Mouse (Mus musculus): ENCODE data around the gene Slc6a8. TPM values are rescaled to one million over a fixed set of nuclear protein-coding genes. Genes with fewer than 3 reads are reported as not detected.
A peak's percentile ranks its signal among the peaks of the same experiment; 100 is the strongest.

Slc6a8 gene
- polyA plus RNA-seq, 1 experiment from 2014 or later = 7.1 TPM

DNA sequence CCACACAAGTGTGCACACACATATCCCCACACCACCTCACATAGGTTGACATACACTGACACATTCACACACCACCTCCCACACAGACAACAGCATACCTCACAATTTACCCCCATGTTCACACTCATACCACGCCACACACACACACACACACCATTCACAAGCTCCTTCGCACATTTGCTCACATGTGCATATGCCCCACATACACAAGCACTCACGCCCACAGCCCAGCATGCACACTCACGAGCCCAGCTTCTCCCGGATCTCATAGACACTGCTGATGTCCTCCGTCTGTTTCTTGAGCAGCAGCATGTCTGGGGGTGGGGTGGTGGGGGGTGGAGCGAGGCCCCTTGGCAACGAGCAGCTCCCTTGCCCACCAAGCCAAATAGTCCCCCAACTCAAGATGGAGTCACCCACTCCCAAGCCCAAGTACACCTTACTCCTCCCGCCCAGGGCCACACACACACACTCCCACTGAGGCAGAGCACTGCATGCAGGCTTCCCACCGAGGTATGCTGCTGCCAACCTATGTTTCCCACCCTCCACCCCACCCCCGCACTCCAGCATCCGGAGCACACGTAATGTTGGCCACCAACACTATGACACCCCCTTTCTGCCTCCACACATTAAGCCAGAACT lies 13.9 kb upstream of the Slc6a8 start:
- no peaks in the 10 kb centered on the region for H3K36me3 ChIP-seq
- no peaks in the 10 kb centered on the region for H3K9me3 ChIP-seq
- no peaks in the 10 kb centered on the region for H3K27me3 ChIP-seq (replicated peaks)
- peak overlapping the region; percentile 70 for H3K4me2 ChIP-seq
- H3K9ac ChIP-seq = no peak overlapping the region
- no peak for ATAC-seq (ENCODE audit: insufficient read depth, low FRiP score, low read depth)
- no peaks in the 10 kb centered on the region for H3K4me1 ChIP-seq
- H3K27ac ChIP-seq = no peak overlapping the region
- WGBS = 59% methylated on average over 13 of the region's 13 CpGs
- peak overlapping the region; percentile 40 for H3K4me3 ChIP-seq (replicated peaks)

DNA sequence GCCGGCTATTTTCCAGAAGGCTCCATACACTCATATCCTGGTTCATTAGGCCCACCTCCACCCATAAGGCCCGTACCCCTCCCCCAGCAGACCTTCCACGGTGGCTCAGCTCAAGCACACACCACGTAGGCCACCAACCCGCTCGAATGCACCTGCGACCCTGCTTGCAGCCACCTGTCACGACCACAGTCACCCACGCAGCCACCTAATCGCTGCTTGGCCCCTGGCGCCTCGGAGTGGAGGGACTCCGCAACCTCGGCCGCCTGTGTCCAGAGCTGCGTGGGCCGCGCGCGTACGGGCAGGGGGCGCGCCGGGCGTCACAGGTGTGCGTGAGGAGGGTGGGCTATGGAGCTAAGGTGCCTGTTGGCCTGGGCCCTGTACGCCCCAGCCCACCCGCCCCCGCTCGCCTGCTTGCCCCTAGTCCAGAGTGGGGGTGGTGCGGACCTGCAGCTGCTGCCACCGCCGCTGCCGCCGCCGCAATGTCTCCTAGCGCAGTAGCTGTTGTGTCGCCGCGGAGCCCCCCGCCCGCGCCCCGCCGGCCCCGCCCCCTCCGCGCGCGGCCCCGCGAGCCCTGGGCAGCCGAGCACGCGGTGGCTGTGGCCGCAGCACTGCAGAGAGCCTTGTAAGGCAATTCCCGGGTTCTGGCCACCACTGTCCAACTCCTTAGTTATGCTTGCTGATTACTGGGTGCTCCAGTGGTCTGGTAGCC lies 13.2 kb upstream of the Slc6a8 start, which contains the start of gene Pnck:
Gene Pnck, minus strand, starts transcription at position 543 of the 709 bp plus-strand sequence.
- H3K9ac ChIP-seq = peak within 1 kb of the TSS; percentile 12; the same call in 1 of the 2 replicates
- no peaks in the 10 kb centered on the region for H3K4me1 ChIP-seq
- H3K36me3 ChIP-seq = no peaks in the 10 kb centered on the region
- ATAC-seq (ENCODE audit: insufficient read depth, low FRiP score, low read depth) = peak; percentile 49; the same call in 1 of the 2 replicates
- WGBS = 14% methylated on average over 49 of the region's 57 CpGs
- H3K27me3 ChIP-seq (replicated peaks) = no peaks in the 10 kb centered on the region
- peak within 1 kb of the TSS; percentile 40 for H3K4me3 ChIP-seq (replicated peaks)
- peak within 1 kb of the TSS; percentile 70 for H3K4me2 ChIP-seq
- no peak within 1 kb of the TSS for H3K27ac ChIP-seq
- no peaks in the 10 kb centered on the region for H3K9me3 ChIP-seq

DNA sequence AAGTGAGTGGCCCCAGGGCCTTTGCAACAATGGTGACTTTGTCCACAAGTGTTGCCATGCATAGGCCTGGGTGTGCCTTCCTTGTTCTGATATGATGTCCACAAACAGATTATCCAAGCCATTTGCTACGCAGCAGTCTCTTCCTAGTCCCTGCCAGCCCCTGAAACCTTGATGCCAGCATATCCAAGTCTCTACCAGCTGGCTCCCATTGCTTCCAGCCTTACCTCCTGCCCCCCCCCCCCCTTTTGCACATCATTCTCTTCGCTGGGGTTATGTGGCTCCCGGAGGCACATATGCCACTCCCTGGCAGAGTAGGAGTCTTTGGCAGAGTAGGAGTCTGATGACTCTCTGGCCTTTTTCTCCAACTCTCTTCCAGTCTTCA lies 12.7 kb upstream of the Slc6a8 start:
- no peak overlapping the region for H3K9ac ChIP-seq
- H3K4me2 ChIP-seq = peak overlapping the region; percentile 70
- H3K27ac ChIP-seq = no peak overlapping the region
- H3K4me3 ChIP-seq (replicated peaks) = peak overlapping the region; percentile 40
- ATAC-seq (ENCODE audit: insufficient read depth, low FRiP score, low read depth) = no peak
- H3K9me3 ChIP-seq = no peaks in the 10 kb centered on the region
- H3K36me3 ChIP-seq = no peaks in the 10 kb centered on the region
- H3K27me3 ChIP-seq (replicated peaks) = no peaks in the 10 kb centered on the region
- 62% methylated on average over 3 of the region's 3 CpGs for WGBS
- no peaks in the 10 kb centered on the region for H3K4me1 ChIP-seq

DNA sequence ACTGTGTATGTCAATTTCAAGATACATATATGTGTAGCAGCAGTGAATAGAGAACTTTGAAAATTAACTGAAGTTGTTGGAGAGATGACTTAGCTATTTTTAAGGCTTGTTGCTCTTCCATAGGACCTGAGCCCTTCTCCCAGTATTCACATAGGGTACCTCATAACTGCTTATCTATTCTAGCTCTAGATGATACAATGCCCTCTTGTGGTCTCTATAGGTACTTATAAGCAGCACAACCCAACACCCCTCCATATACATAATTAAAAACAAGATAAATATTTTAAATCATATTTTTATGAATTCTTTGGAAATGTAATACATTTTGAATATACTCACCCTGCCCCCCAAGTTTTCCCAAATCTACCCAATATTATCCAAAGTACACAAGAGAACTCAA lies 9.8 kb upstream of the Slc6a8 start:
- Histone ChIP-seq H3K27ac (no peak overlapping the region), H3K27me3 (replicated peaks) (no peaks in the 10 kb centered on the region), H3K9ac (no peak overlapping the region), H3K36me3 (no peaks in the 10 kb centered on the region), H3K4me1 (no peaks in the 10 kb centered on the region), H3K4me3 (replicated peaks) (no peak overlapping the region), H3K9me3 (no peaks in the 10 kb centered on the region), H3K4me2 (no peak overlapping the region)
- ATAC-seq (ENCODE audit: insufficient read depth, low FRiP score, low read depth) = no peak

DNA sequence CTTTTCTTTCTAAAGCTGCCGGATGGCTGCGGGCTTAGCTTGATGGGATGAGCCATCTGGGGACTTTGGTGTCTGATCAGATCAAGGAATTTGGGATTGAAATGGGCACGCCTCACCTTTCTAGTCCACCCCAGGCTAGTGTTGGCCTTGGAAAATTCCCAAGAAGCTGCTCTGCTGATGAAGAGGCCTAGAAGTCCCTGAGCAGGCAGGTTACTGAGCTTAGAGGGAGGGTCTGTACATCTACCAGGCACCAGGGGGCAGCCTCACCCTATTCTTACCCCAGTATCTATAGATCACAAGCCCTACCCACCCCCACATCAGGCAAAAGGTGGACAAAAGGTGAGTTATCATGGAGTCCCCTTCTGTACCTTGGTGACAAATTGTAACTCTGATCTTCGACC lies 919 bp upstream of the Slc6a8 start:
- peak overlapping the region; percentile 67; the same call in 1 of the 2 replicates for H3K4me2 ChIP-seq
- 64% methylated on average over 4 of the region's 4 CpGs for WGBS
- H3K4me1 ChIP-seq = no peaks in the 10 kb centered on the region
- H3K9me3 ChIP-seq = no peaks in the 10 kb centered on the region
- H3K36me3 ChIP-seq = no peaks in the 10 kb centered on the region
- H3K9ac ChIP-seq = no peak overlapping the region
- peak; percentile 47; the same call in 1 of the 2 replicates for ATAC-seq (ENCODE audit: insufficient read depth, low FRiP score, low read depth)
- no peaks in the 10 kb centered on the region for H3K27me3 ChIP-seq (replicated peaks)
- no peak overlapping the region for H3K4me3 ChIP-seq (replicated peaks)
- no peak overlapping the region for H3K27ac ChIP-seq

DNA sequence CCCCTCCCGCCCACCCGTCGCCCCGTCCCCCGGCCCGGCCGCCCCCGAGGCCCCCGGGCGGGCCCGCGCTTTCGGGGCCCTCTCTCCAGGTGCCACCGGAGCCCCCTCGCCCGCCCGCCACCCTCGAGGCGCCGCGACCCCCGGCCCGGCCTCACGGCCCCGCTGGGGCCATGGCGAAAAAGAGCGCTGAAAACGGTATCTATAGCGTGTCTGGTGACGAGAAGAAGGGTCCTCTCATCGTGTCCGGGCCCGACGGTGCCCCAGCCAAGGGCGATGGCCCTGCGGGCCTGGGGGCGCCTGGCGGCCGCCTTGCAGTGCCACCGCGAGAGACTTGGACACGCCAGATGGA lies 643 bp downstream of the Slc6a8 start:
- peak overlapping the region; percentile 54 for H3K9ac ChIP-seq
- peak overlapping the region; percentile 58 for H3K4me3 ChIP-seq (replicated peaks)
- WGBS = 18% methylated on average over 24 of the region's 42 CpGs
- H3K27ac ChIP-seq = no peak overlapping the region
- H3K4me2 ChIP-seq = peak overlapping the region; percentile 67
- no peaks in the 10 kb centered on the region for H3K4me1 ChIP-seq
- H3K27me3 ChIP-seq (replicated peaks) = no peaks in the 10 kb centered on the region
- no peaks in the 10 kb centered on the region for H3K36me3 ChIP-seq
- ATAC-seq (ENCODE audit: insufficient read depth, low FRiP score, low read depth) = no peak
- no peaks in the 10 kb centered on the region for H3K9me3 ChIP-seq

DNA sequence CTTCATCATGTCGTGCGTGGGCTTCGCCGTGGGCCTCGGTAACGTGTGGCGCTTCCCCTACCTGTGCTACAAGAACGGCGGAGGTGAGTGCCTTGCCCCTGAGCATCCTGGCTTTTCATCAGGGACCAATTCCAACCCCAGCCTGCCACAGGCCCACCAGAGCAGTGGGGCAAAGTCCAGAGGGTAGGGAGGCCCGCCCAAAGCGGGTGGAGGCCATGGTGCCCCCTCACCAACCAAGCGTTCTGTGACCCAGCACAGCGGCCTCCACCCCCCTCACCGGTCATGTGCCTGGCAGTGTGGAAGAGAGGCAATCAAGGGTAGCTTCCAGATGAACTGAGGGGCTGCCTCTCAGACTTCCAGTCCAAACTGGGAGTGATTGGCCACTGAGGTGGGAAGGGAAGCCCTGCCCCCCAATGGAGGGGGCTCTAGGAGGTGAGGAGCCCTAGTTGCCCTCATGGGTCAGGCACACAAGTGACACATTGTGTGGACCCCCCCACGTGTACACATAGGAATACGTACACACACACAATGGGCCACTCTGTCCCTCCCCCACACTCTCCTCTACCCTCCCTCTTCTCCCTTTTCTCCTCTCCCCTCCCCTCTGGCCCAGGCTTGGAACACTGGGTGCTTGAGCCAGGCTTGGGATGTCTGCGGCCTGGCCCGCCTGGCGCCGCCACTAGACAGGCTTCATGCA lies 1.2 kb downstream of the Slc6a8 start:
- no peaks in the 10 kb centered on the region for H3K27me3 ChIP-seq (replicated peaks)
- no peaks in the 10 kb centered on the region for H3K36me3 ChIP-seq
- 31% methylated on average over 20 of the region's 20 CpGs for WGBS
- H3K4me3 ChIP-seq (replicated peaks) = peak overlapping the region; percentile 58
- peak overlapping the region; percentile 54; the same call in 1 of the 2 replicates for H3K9ac ChIP-seq
- H3K9me3 ChIP-seq = no peaks in the 10 kb centered on the region
- ATAC-seq (ENCODE audit: insufficient read depth, low FRiP score, low read depth) = 0 out of 2 replicates have a peak, but pooled peaks have one; percentile 20
- no peaks in the 10 kb centered on the region for H3K4me1 ChIP-seq
- peak overlapping the region; percentile 67 for H3K4me2 ChIP-seq
- no peak overlapping the region for H3K27ac ChIP-seq

DNA sequence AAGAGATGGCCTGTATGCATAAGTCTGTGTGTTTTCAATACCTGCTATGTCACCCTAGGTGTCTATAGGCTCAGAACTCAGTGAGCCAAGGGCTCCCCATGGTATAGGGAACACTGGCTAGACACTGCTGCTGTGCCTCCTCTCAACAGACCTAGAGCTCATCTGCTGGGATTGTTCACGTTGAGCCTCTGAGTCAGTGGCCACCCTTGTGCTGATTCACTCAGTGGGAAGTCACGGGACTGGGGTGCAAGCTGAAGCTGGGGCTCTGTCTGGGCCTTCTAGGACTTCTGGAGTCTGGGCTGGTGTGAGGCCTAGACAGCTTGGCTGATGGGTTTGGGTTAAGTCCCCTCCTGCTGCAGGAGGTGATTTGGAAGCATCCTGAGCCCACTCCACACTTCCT lies 2.3 kb downstream of the Slc6a8 start:
- no peaks in the 10 kb centered on the region for H3K36me3 ChIP-seq
- peak overlapping the region; percentile 67 for H3K4me2 ChIP-seq
- H3K4me1 ChIP-seq = no peaks in the 10 kb centered on the region
- H3K9me3 ChIP-seq = no peaks in the 10 kb centered on the region
- 63% methylated on average over 2 of the region's 2 CpGs for WGBS
- no peak overlapping the region for H3K4me3 ChIP-seq (replicated peaks)
- H3K27ac ChIP-seq = no peak overlapping the region
- H3K9ac ChIP-seq = no peak overlapping the region
- no peak for ATAC-seq (ENCODE audit: insufficient read depth, low FRiP score, low read depth)
- no peaks in the 10 kb centered on the region for H3K27me3 ChIP-seq (replicated peaks)

DNA sequence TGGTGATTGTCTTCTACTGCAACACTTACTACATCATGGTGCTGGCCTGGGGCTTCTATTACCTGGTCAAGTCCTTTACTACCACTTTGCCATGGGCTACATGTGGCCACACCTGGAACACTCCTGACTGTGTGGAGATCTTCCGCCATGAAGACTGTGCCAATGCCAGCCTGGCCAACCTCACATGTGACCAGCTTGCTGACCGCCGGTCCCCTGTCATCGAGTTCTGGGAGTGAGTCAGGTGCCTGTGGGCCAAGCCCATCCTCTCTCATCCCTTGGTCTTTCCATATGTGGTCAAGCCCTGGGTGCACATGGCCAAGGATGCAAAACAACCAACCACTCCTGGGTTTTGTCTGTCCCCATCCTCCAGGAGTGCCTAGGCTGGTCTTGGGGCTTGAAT lies 3.7 kb downstream of the Slc6a8 start:
- no peak overlapping the region for H3K9ac ChIP-seq
- H3K27me3 ChIP-seq (replicated peaks) = no peaks in the 10 kb centered on the region
- no peaks in the 10 kb centered on the region for H3K36me3 ChIP-seq
- no peak for ATAC-seq (ENCODE audit: insufficient read depth, low FRiP score, low read depth)
- no peak overlapping the region for H3K27ac ChIP-seq
- H3K4me1 ChIP-seq = no peaks in the 10 kb centered on the region
- H3K4me2 ChIP-seq = no peak overlapping the region
- H3K4me3 ChIP-seq (replicated peaks) = no peak overlapping the region
- H3K9me3 ChIP-seq = no peaks in the 10 kb centered on the region
- WGBS = 93% methylated on average over 4 of the region's 4 CpGs

DNA sequence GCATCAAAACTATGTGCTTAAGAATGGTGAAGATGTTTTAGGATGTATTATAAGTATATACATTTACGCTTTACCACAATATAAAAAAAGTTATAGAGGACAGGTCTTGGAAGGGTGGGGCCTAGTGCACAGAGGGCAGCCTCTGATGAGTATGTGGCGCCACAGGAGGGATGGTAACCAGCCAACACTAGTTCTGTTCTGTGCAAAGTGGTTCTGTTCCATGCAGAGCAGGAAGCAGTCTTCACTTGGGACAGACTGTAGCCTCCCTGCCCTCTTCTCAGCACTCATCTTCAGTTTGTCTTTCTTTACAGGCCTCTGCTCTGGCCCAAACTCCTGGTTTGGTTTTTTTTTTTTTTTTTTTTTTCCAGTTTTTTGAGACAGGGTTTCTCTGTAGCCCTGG lies 11.2 kb downstream of the Slc6a8 start:
- Histone ChIP-seq H3K36me3 (0 out of 2 replicates have a peak, but pooled peaks cover 2% of the 10 kb centered on the region), H3K27me3 (replicated peaks) (no peaks in the 10 kb centered on the region), H3K9me3 (no peaks in the 10 kb centered on the region), H3K9ac (no peak overlapping the region), H3K4me2 (no peak overlapping the region), H3K27ac (no peak overlapping the region), H3K4me1 (no peaks in the 10 kb centered on the region), H3K4me3 (replicated peaks) (no peak overlapping the region)
- no peak for ATAC-seq (ENCODE audit: insufficient read depth, low FRiP score, low read depth)
- WGBS = 77% methylated on average over 2 of the region's 2 CpGs

DNA sequence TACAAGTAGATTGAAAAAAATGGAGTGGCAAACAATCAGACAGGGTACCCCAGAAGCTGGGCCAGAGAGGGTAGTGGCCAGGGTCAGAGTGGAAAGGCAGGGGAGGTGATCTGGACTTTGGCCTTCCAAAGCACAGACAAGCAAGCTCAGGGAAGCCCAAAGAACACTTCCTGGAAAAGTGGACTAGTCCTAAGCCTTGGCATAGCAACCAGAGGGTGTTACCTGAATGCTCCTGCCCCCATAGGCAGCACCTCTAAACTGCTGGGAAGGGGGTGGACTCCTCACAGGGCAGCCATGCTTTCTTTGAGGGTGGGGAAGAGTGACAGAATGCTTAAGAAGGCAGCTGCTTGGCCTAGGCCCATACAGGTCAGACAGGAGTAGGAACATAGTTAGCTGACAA lies 12.0 kb downstream of the Slc6a8 start:
- Histone ChIP-seq H3K9me3 (no peaks in the 10 kb centered on the region), H3K4me2 (no peak overlapping the region), H3K27ac (no peak overlapping the region), H3K9ac (no peak overlapping the region), H3K4me3 (replicated peaks) (no peak overlapping the region), H3K4me1 (no peaks in the 10 kb centered on the region), H3K36me3 (0 out of 2 replicates have a peak, but pooled peaks cover 2% of the 10 kb centered on the region), H3K27me3 (replicated peaks) (no peaks in the 10 kb centered on the region)
- no peak for ATAC-seq (ENCODE audit: insufficient read depth, low FRiP score, low read depth)

DNA sequence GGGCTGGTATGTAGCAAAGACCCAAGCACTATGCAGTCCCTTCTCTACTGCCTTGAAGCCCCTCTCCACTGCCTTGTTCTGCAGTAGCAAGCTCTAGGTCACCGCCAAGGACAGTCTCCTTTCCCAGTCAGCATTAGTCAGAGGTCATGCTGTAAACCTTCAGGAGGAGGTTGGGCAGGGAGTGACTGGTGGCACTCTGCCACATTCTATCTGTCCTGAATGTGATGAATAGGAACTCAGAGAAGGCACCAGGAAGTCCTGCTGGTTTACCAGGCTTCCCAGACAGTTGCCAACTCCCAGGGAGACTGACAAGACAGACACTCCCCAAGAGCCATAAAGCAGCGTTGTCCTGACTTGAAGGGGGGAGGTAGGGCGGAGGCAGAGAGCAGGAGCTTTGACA lies 12.7 kb downstream of the Slc6a8 start:
- WGBS = 70% methylated on average over 3 of the region's 3 CpGs
- H3K4me1 ChIP-seq = no peaks in the 10 kb centered on the region
- no peak overlapping the region for H3K9ac ChIP-seq
- 0 out of 2 replicates have a peak, but pooled peaks cover 2% of the 10 kb centered on the region for H3K36me3 ChIP-seq
- no peaks in the 10 kb centered on the region for H3K27me3 ChIP-seq (replicated peaks)
- peak overlapping the region; percentile 26; the same call in 1 of the 2 replicates for H3K27ac ChIP-seq
- H3K4me3 ChIP-seq (replicated peaks) = no peak overlapping the region
- ATAC-seq (ENCODE audit: insufficient read depth, low FRiP score, low read depth) = no peak
- no peak overlapping the region for H3K4me2 ChIP-seq
- no peaks in the 10 kb centered on the region for H3K9me3 ChIP-seq
